Mouse (Mus musculus) adrenal gland, postnatal 36 days (tissue): Measurements from ENCODE around the gene BC067074. TPM values are rescaled to one million over a fixed set of nuclear protein-coding genes. Genes with fewer than 3 reads are reported as not detected.

Source experiments
- DNase-seq, 2 experiments: peaks; one replicate each; pipeline ENCODE4 v3.0.0; 2021; ENCODE audit warnings: mixed read lengths in 1 of 2
- total RNA-seq, 2 experiments: library from RNA; stranded (reverse); gene quantifications; 2 replicates each; pipeline ENCODE4 v1.2.3; 2021

The BC067074 gene
- total RNA-seq, 2 experiments from 2014 or later = 0.73 to 1.3 TPM

- DNase-seq = peak; percentile 8 to 27
Measured at GRCm38 (mm10) chr13:113321972-113322371, 29.0 kb downstream of the BC067074 start.

GRCm38 (mm10) chr13:113324241-113324640 is 31.3 kb downstream of the BC067074 start:
- DNase-seq = no peak

GRCm38 (mm10) chr13:113325678-113326077 is 32.7 kb downstream of the BC067074 start:
- DNase-seq = no peak

- no peak for DNase-seq
Measured at GRCm38 (mm10) chr13:113332256-113332655, 39.3 kb downstream of the BC067074 start.

- DNase-seq = no peak
Measured at GRCm38 (mm10) chr13:113333374-113333773, 40.4 kb downstream of the BC067074 start.

GRCm38 (mm10) chr13:113333931-113334330 is 41.0 kb downstream of the BC067074 start:
- DNase-seq = no peak

GRCm38 (mm10) chr13:113334773-113335172 is 41.8 kb downstream of the BC067074 start:
- DNase-seq = no peak

GRCm38 (mm10) chr13:113337223-113337858 is 44.4 kb downstream of the BC067074 start:
- peak; percentile 48 to 65 for DNase-seq

GRCm38 (mm10) chr13:113340644-113341043 is 47.7 kb downstream of the BC067074 start:
- no peak for DNase-seq

GRCm38 (mm10) chr13:113341161-113341560 is 48.2 kb downstream of the BC067074 start:
- no peak for DNase-seq

GRCm38 (mm10) chr13:113342355-113342919 is 49.5 kb downstream of the BC067074 start:
- no peak for DNase-seq

GRCm38 (mm10) chr13:113350743-113351430 is 57.9 kb downstream of the BC067074 start:
- DNase-seq = no peak

- DNase-seq = no peak
Measured at GRCm38 (mm10) chr13:113353546-113353945, 60.6 kb downstream of the BC067074 start.

- DNase-seq = no peak
Measured at GRCm38 (mm10) chr13:113353955-113354354, 61.0 kb downstream of the BC067074 start.

GRCm38 (mm10) chr13:113355022-113355421 is 62.1 kb downstream of the BC067074 start:
- DNase-seq = peak in 1 of 2 experiments; percentile 35

GRCm38 (mm10) chr13:113357438-113358144 is 64.6 kb downstream of the BC067074 start:
- DNase-seq = no peak

- DNase-seq = no peak
Measured at GRCm38 (mm10) chr13:113359676-113360075, 66.7 kb downstream of the BC067074 start.

- no peak for DNase-seq
Measured at GRCm38 (mm10) chr13:113365976-113366375, 73.0 kb downstream of the BC067074 start.

- DNase-seq = no peak
Measured at GRCm38 (mm10) chr13:113368931-113369579, 76.1 kb downstream of the BC067074 start.

- DNase-seq = no peak
Measured at GRCm38 (mm10) chr13:113369622-113370021, 76.7 kb downstream of the BC067074 start.

- DNase-seq = no peak
Measured at GRCm38 (mm10) chr13:113373291-113374083, 80.5 kb downstream of the BC067074 start.

- no peak for DNase-seq
Measured at GRCm38 (mm10) chr13:113374084-113374405, 81.1 kb downstream of the BC067074 start.
